8 mouse cellular contexts compared by ENCODE assay signal in genomic region chr11:67897064-67897560, GRCm38 (mm10). TPM values are rescaled to one million over a fixed set of nuclear protein-coding genes. Genes with fewer than 3 reads are reported as not detected.
A peak's percentile ranks its signal among the peaks of the same experiment; 100 is the strongest.
DNase-seq lines count a peak whose midpoint lies in the region; ATAC-seq and TF ChIP-seq lines count a peak whose summit lies in the region.

No protein-coding gene starts in this region.

- H3K36me3 ChIP-seq in C2C12 (ENCODE audit: control insufficient read depth, insufficient read depth): peaks cover 6% of the 10 kb centered on the region
- H3K36me3 ChIP-seq in kidney, postnatal 0 days (ENCODE audit: insufficient read depth, low read length): no peaks in the 10 kb centered on the region
- no peaks in the 10 kb centered on the region for H3K36me3 ChIP-seq in liver, embryonic 14.5 days (replicated peaks; ENCODE audit: control insufficient read depth, insufficient read depth, low read depth)

- DNase-seq in Patski (ENCODE audit: low read depth, low spot score): peak; percentile 91
- peak; percentile 54 to 57 for DNase-seq in cerebellum, postnatal 36 days
- peak; percentile 80 to 89 for DNase-seq in heart, adult 9 months (ENCODE audit: low spot score in 2 of 2)
- peak; percentile 59 for DNase-seq in kidney, postnatal 0 days (ENCODE audit: low spot score)
- peak in 1 of 3 experiments; percentile 10 for DNase-seq in liver, embryonic 14.5 days (ENCODE audit: low read depth in 3 of 3, low spot score in 3 of 3)
- peak; percentile 70 for DNase-seq in retina, embryonic 14.5 days (ENCODE audit: low spot score)
- DNase-seq in urinary bladder, postnatal 25 days (ENCODE audit: low spot score): peak; percentile 67

- H3K27ac ChIP-seq in kidney, postnatal 0 days: no peak overlapping the region
- H3K27ac ChIP-seq in liver, embryonic 14.5 days: no peak overlapping the region

- peak; percentile 99 for ATAC-seq in Patski
- peak; percentile 36; the same call in 1 of the 2 replicates for ATAC-seq in kidney, postnatal 0 days (replicated peaks; ENCODE audit: low FRiP score, low read depth)
- no peak for ATAC-seq in liver, embryonic 14.5 days (ENCODE audit: insufficient read depth)

- no peak for TF ChIP-seq EP300 in liver, embryonic 14.5 days (IDR thresholded peaks at IDR 0.05; ENCODE audit: low read depth)

- no peak overlapping the region for H3ac ChIP-seq in C2C12 (ENCODE audit: control insufficient read depth, insufficient read length, low read depth)

- H3K4me2 ChIP-seq in kidney, postnatal 0 days (ENCODE audit: low read length): no peak overlapping the region
- no peak overlapping the region for H3K4me2 ChIP-seq in liver, embryonic 14.5 days (ENCODE audit: low read depth)

- no peaks in the 10 kb centered on the region for H3K79me3 ChIP-seq in C2C12 (ENCODE audit: low read depth)

- H3K27me3 ChIP-seq in C2C12 (ENCODE audit: control insufficient read depth, insufficient read depth, insufficient read length) (no peaks in the 10 kb centered on the region), Patski (no peaks in the 10 kb centered on the region)
- no peaks in the 10 kb centered on the region for H3K27me3 ChIP-seq in kidney, postnatal 0 days (ENCODE audit: insufficient read depth, low read length)
- H3K27me3 ChIP-seq in liver, embryonic 14.5 days (ENCODE audit: control insufficient read depth, insufficient read depth, low read length): no peaks in the 10 kb centered on the region

- H3K9me3 ChIP-seq in kidney, postnatal 0 days (replicated peaks; ENCODE audit: low read length): no peaks in the 10 kb centered on the region
- H3K9me3 ChIP-seq in liver, embryonic 14.5 days (ENCODE audit: control insufficient read depth, low read length): no peaks in the 10 kb centered on the region

- POLR2A ChIA-PET in Patski (lab: Charles Lee): no interaction called here

- peak; percentile 68 for TF ChIP-seq CTCF in C2C12 (IDR thresholded peaks at IDR 0.05; ENCODE audit: control insufficient read depth, insufficient read depth, insufficient read length)
- TF ChIP-seq CTCF in Patski (IDR thresholded peaks at IDR 0.05): peak; percentile 95
- TF ChIP-seq CTCF in kidney, postnatal 0 days (IDR thresholded peaks at IDR 0.05; ENCODE audit: low read depth): peak; percentile 89
- TF ChIP-seq CTCF in liver, embryonic 14.5 days (IDR thresholded peaks at IDR 0.05; ENCODE audit: low read depth): peak; percentile 87

- no peaks in the 10 kb centered on the region for H3K79me2 ChIP-seq in C2C12 (ENCODE audit: control insufficient read depth, insufficient read depth)

- CTCF ChIA-PET in Patski (lab: Charles Lee): interaction anchor here (0.8 to 2.1 kb wide), 7 partner anchors 11 to 49 kb away, joined by 3 to 10 read pairs (median 4); no protein-coding TSS in a partner anchor

- in situ Hi-C loops in Patski (cut with MboI; ENCODE audit: low pct_unique_long_range_greater_than_20kb): no loop called here

- WGBS in kidney, postnatal 0 days: 47% methylated on average over 8 of the region's 8 CpGs
- WGBS in liver, embryonic 14.5 days (ENCODE audit: insufficient replicate concordance): 44% methylated on average over 8 of the region's 8 CpGs

- H3K9ac ChIP-seq in kidney, postnatal 0 days (ENCODE audit: low read depth, low read length): no peak overlapping the region
- H3K9ac ChIP-seq in liver, embryonic 14.5 days (replicated peaks): no peak overlapping the region

- H3K4me1 ChIP-seq in kidney, postnatal 0 days (replicated peaks; ENCODE audit: insufficient read depth, low read length): no peaks in the 10 kb centered on the region
- H3K4me1 ChIP-seq in liver, embryonic 14.5 days (replicated peaks; ENCODE audit: control insufficient read depth in 2 of 2, insufficient read depth in 2 of 2, low read length in 1 of 2): no peaks in the 10 kb centered on the region

- H3K4me3 ChIP-seq in C2C12 (ENCODE audit: insufficient read depth, poor library complexity, severe bottlenecking): no peak overlapping the region
- H3K4me3 ChIP-seq in kidney, postnatal 0 days (replicated peaks; ENCODE audit: low read depth, low read length): no peak overlapping the region
- no peak overlapping the region for H3K4me3 ChIP-seq in liver, embryonic 14.5 days (ENCODE audit: insufficient read depth in 1 of 2, low read depth in 2 of 2, low read length in 2 of 2)

TF ChIP-seq in C2C12, 6 proteins besides CTCF, POLR2A, EP300 and RAD21:
- no peak for TF ChIP-seq MYOG (IDR thresholded peaks at IDR 0.05; ENCODE audit: control insufficient read depth, extremely low read depth, insufficient read length)
- peak; percentile 90 for TF ChIP-seq MYOD1 (IDR thresholded peaks at IDR 0.05; ENCODE audit: control insufficient read depth, insufficient read length, low read depth)
- TF ChIP-seq MAX (IDR thresholded peaks at IDR 0.05): peak; percentile 34
- no peak for TF ChIP-seq USF1 (IDR thresholded peaks at IDR 0.05; ENCODE audit: low read depth)
- no peak for TF ChIP-seq CEBPB (IDR thresholded peaks at IDR 0.05; ENCODE audit: low read depth)
- peak; percentile 98 for TF ChIP-seq FOSL1 (IDR thresholded peaks at IDR 0.05; ENCODE audit: insufficient read depth, low read length, poor library complexity, severe bottlenecking)

RNA-seq across cellular contexts. Expression of gene Usp43, which starts 24.8 kb away (rescaled TPM):
- polyA plus RNA-seq in C2C12 (2012; fragmentation: generic; extraction: Trizol) (3.4 TPM), Patski (2021) (6.6 TPM)
- 1.8 and 2.3 TPM in 2 replicates for polyA plus RNA-seq in kidney, postnatal 0 days (2015; fragmentation: Nextera tagmentation; extraction: Ambion mirVana)
- 0.05 and 0.06 TPM in 2 replicates for polyA plus RNA-seq in liver, embryonic 14.5 days (2012; rRNA removed)
- polyA plus RNA-seq in liver, embryonic 14.5 days (2014; fragmentation: Nextera tagmentation; extraction: Ambion mirVana): 0.08 TPM in 1 of 2 replicates, not detected in the other
